Mouse (Mus musculus) heart, embryonic 11.5 days (tissue): Measurements from ENCODE around the gene Msantd1. TPM values are rescaled to one million over a fixed set of nuclear protein-coding genes. Genes with fewer than 3 reads are reported as not detected.

ENCODE experiments used
- ATAC-seq: fragments of 200-750 bp; cut with Nextera tagmentation; replicated peaks from 2 replicates; pipeline ENCODE4 v1.8.0; 2017; ENCODE audit warnings: moderate library complexity; ENCODE audit not compliant: insufficient number of reproducible peaks, low FRiP score, low TSS enrichment
- H3K27ac ChIP-seq: fragments of 300-500 bp; sonication (generic); 2 replicates; pipeline ENCODE4 v1.5.1; 2014; ENCODE audit warnings: mild to moderate bottlenecking, low read depth, low read length
- H3K27me3 ChIP-seq: fragments of 300-500 bp; sonication (generic); 2 replicates; pipeline ENCODE4 v1.6.1; 2014; ENCODE audit warnings: mild to moderate bottlenecking, low read length, mixed read lengths; ENCODE audit not compliant: control insufficient read depth, insufficient read depth
- H3K36me3 ChIP-seq: fragments of 300-500 bp; sonication (generic); 2 replicates; pipeline ENCODE4 v1.6.1; 2014; ENCODE audit warnings: mild to moderate bottlenecking, low read length, moderate library complexity, mixed read lengths; ENCODE audit not compliant: control insufficient read depth, insufficient read depth
- H3K4me1 ChIP-seq: fragments of 300-500 bp; sonication (generic); 2 replicates; pipeline ENCODE4 v1.6.1; 2014; ENCODE audit warnings: low read length; ENCODE audit not compliant: control insufficient read depth, insufficient read depth
- H3K4me2 ChIP-seq: fragments of 300-500 bp; sonication (generic); 2 replicates; pipeline ENCODE4 v1.6.1; 2014; ENCODE audit warnings: mild to moderate bottlenecking, moderate library complexity
- H3K4me3 ChIP-seq: fragments of 300-500 bp; sonication (generic); 2 replicates; pipeline ENCODE4 v1.5.1; 2014; ENCODE audit warnings: low read depth, low read length
- H3K9ac ChIP-seq: fragments of 300-500 bp; sonication (generic); 2 replicates; pipeline ENCODE4 v1.6.1; 2014; ENCODE audit warnings: mild to moderate bottlenecking, low read depth, low read length, moderate library complexity
- H3K9me3 ChIP-seq: fragments of 300-500 bp; sonication (generic); replicated peaks from 2 replicates; pipeline ENCODE4 v1.6.1; 2016; ENCODE audit warnings: low read length; ENCODE audit not compliant: control insufficient read depth
- WGBS: fragments of 180-500 bp; shearing (Covaris S2); extraction: QIAGEN DNeasy Blood & Tissue Kit; methylation state at CpG from one replicate; pipeline ENCODE4 v1.1.7; 2014; ENCODE audit not compliant: insufficient replicate concordance; 5-methylcytosine and 5-hydroxymethylcytosine counted together
- polyA plus RNA-seq: library from polyadenylated mRNA; unstranded; fragments of >200 nt; fragmentation: Nextera tagmentation; extraction: Ambion mirVana; gene quantifications from 2 replicates; pipeline ENCODE4 v1.2.1, GENCODE M21; 2014

Gene Msantd1
- polyA plus RNA-seq, 1 experiment from 2014 or later = 0.97 TPM

DNA sequence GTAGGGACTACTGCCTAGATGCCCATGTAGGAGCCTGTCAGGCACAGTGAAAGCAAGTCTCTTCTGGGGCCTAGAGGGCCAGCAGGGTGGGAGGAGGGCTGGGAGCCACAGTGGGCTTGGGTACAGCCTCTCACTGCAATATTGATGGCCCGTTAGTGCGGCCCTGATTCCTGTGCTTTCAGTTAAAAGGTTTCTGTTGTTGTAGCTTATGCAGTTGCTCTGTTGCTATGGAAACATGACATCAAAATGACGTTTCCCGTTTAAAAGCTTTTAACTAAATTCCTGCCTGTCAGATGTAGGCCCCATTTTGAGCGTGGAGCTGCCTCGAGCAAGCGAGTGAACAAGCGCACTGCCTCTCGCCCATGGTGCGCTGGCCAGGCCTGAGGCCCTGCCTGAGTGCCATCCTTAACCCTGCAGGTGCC lies 9.4 kb downstream of the Msantd1 start:
- H3K9me3 ChIP-seq = no peaks in the 10 kb centered on the region
- ATAC-seq = no peak
- no peaks in the 10 kb centered on the region for H3K27me3 ChIP-seq
- H3K4me1 ChIP-seq = peaks cover 13% of the 10 kb centered on the region
- H3K9ac ChIP-seq = no peak overlapping the region
- no peaks in the 10 kb centered on the region for H3K36me3 ChIP-seq
- H3K27ac ChIP-seq = no peak overlapping the region
- H3K4me3 ChIP-seq = no peak overlapping the region
- WGBS = 75% methylated on average over 10 of the region's 10 CpGs
- no peak overlapping the region for H3K4me2 ChIP-seq

DNA sequence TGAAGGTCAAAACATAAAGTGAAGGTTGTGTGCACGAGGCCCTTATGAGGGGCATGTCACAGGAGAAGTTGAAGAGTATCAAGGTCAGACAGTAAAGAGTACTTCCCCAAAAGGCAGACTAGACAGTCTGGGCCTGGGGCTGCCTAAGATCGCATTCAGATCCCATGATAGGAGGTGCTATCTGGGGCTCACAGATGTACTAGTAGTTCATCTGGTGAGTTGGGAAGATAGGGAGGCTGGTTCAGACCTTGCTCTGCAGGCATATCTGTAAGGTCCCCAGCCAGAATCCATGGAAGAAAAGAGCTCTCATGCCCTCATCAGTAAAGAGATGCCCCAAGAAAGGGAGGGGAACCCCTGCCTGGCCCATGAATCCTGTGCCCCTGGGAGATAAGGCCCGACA lies 11.0 kb downstream of the Msantd1 start:
- H3K4me2 ChIP-seq = no peak overlapping the region
- no peaks in the 10 kb centered on the region for H3K9me3 ChIP-seq
- ATAC-seq = no peak
- H3K27ac ChIP-seq = no peak overlapping the region
- no peak overlapping the region for H3K9ac ChIP-seq
- peaks cover 7% of the 10 kb centered on the region; the same call in 1 of the 2 replicates for H3K36me3 ChIP-seq
- H3K4me1 ChIP-seq = peaks cover 13% of the 10 kb centered on the region
- WGBS = 72% methylated on average over 3 of the region's 3 CpGs
- H3K27me3 ChIP-seq = no peaks in the 10 kb centered on the region
- no peak overlapping the region for H3K4me3 ChIP-seq

DNA sequence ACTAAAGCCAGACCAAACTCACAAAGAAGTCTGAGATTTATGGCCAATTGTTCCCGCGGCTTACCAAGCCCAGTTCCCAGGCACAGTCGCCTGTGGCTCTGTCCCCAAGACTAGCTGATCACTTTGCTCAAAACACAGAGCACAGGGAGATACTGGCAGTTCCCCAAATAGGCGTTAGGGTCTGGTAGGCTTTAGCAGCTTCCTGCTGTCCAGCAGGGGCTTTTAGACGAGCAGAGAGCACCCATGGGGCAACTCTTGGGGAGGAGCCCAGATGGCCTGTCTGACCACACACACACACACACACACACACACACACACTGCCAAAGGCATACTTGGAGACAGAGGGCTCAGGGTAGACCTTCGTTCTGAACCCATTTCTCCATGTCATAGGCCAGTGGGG lies 14.7 kb downstream of the Msantd1 start:
- H3K4me3 ChIP-seq = no peak overlapping the region
- no peak for ATAC-seq
- WGBS = 76% methylated on average over 6 of the region's 6 CpGs
- H3K9ac ChIP-seq = no peak overlapping the region
- H3K27ac ChIP-seq = no peak overlapping the region
- H3K4me1 ChIP-seq = 0 out of 2 replicates have a peak, but pooled peaks cover 3% of the 10 kb centered on the region
- H3K4me2 ChIP-seq = no peak overlapping the region
- no peaks in the 10 kb centered on the region for H3K27me3 ChIP-seq
- H3K36me3 ChIP-seq = peaks cover 7% of the 10 kb centered on the region; the same call in 1 of the 2 replicates
- H3K9me3 ChIP-seq = no peaks in the 10 kb centered on the region

DNA sequence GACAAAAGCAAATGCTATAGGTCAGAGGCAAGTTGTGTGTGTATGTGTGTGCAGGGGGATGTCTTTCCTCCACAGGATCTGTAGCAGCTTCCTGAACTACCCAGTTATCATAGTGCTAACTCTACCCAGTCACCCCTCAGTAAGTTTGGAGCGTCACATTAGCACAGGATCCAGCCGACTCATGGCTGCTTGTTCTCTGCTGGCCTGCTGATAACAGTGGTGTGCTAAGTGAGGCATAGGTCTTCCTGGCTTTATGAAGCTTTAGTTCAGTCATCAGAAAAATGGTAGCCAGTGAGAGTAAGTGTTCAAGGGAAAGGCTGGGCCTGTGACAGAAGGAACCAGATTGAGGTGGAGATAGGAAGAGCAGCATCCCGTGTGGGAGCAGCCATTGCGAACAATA lies 16.1 kb downstream of the Msantd1 start:
- H3K4me3 ChIP-seq = no peak overlapping the region
- no peak overlapping the region for H3K9ac ChIP-seq
- H3K9me3 ChIP-seq = no peaks in the 10 kb centered on the region
- H3K27me3 ChIP-seq = no peaks in the 10 kb centered on the region
- no peak overlapping the region for H3K27ac ChIP-seq
- H3K36me3 ChIP-seq = peaks cover 7% of the 10 kb centered on the region; the same call in 1 of the 2 replicates
- WGBS = 68% methylated on average over 4 of the region's 4 CpGs
- ATAC-seq = 0 out of 2 replicates have a peak, but pooled peaks have one; percentile 25
- H3K4me2 ChIP-seq = no peak overlapping the region
- H3K4me1 ChIP-seq = no peaks in the 10 kb centered on the region

DNA sequence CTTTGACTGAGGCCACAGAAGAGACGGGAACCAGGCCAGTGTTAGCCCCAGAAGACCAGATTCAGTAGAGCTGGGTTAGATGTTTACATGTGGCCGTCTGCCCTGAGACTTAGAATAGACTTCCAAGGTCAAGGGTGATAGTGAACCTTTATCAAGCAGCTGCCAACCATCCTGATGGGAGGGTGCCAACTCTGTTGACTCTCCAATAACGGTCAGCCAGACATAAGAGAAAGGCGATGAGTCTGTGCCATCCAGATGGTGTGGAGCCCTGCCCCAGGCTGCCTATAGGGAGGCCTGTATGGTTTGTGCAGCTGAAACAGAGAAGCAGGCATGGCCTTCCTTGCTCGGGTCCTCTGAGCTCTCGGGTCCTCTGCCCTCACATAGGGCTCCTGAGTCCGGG lies 16.7 kb downstream of the Msantd1 start:
- no peak overlapping the region for H3K4me3 ChIP-seq
- ATAC-seq = no peak
- H3K27ac ChIP-seq = no peak overlapping the region
- 85% methylated on average over 7 of the region's 7 CpGs for WGBS
- no peaks in the 10 kb centered on the region for H3K9me3 ChIP-seq
- H3K4me1 ChIP-seq = no peaks in the 10 kb centered on the region
- H3K4me2 ChIP-seq = no peak overlapping the region
- peaks cover 7% of the 10 kb centered on the region; the same call in 1 of the 2 replicates for H3K36me3 ChIP-seq
- H3K9ac ChIP-seq = no peak overlapping the region
- no peaks in the 10 kb centered on the region for H3K27me3 ChIP-seq

DNA sequence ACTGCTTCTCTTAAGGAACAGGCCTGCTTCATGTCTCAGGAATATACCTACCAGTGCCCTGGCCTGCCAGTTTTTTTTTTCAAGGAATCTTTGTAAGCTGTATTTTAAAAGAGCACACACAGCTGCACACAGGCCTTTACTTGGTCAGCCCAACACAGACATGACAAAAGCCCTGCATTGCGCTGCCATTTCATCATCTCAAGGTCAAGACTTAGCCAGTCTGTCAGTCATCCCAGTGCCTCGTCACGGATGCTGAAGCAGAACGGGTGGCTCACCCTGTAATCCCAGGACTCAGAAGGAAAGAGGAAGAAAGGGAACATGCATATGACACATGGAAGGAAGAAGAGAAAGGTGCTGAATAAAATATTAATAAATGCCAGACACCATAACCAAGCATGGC lies 19.8 kb downstream of the Msantd1 start:
- H3K27me3 ChIP-seq = no peaks in the 10 kb centered on the region
- no peaks in the 10 kb centered on the region for H3K9me3 ChIP-seq
- peaks cover 16% of the 10 kb centered on the region for H3K4me1 ChIP-seq
- no peak overlapping the region for H3K4me3 ChIP-seq
- no peak overlapping the region for H3K9ac ChIP-seq
- 84% methylated on average over 4 of the region's 4 CpGs for WGBS
- no peak for ATAC-seq
- no peak overlapping the region for H3K4me2 ChIP-seq
- peaks cover 7% of the 10 kb centered on the region; the same call in 1 of the 2 replicates for H3K36me3 ChIP-seq
- no peak overlapping the region for H3K27ac ChIP-seq

DNA sequence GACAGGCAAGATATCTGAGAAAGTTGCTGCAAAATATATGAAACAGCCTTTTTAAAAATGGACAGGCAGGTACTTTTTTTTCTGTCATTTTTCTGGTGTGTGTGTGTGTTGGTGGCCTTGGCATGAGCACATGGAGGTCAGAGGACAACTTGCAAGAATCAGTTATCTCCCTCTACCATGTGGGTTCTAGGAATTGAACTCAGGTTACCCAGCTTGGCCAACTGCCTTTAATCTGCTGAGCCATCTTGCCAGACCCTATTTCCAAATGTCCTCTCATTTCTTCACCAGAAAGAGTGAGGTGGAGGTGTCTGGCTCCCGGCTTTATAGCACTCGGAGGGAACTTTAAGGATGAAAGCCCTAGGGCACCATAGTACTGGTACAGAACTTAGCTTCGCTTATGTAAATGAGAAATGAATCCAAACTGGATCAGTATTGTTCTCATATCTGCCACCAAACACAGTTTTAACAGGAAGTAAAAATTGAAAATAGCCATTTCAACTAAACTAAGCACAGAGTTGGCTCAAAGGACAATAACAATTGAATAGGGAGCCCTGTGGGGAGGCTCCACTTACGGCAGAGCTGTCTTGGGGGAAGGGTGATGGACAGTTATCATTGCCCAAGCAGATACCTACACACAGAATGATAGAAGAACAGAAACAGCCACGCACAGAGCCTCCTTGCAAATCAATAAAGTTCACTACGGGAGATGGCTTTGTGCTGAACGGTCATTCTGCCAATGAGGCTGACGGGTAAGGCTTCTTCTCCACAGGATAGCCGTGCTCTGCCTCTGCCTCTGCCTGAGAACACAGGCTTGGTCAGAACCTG lies 22.6 kb downstream of the Msantd1 start:
- WGBS = 77% methylated on average over 9 of the region's 9 CpGs
- Histone ChIP-seq H3K36me3 (no peaks in the 10 kb centered on the region), H3K9me3 (no peaks in the 10 kb centered on the region), H3K27ac (no peak overlapping the region), H3K4me3 (no peak overlapping the region), H3K27me3 (no peaks in the 10 kb centered on the region), H3K4me2 (no peak overlapping the region), H3K4me1 (peaks cover 16% of the 10 kb centered on the region), H3K9ac (no peak overlapping the region)
- no peak for ATAC-seq

DNA sequence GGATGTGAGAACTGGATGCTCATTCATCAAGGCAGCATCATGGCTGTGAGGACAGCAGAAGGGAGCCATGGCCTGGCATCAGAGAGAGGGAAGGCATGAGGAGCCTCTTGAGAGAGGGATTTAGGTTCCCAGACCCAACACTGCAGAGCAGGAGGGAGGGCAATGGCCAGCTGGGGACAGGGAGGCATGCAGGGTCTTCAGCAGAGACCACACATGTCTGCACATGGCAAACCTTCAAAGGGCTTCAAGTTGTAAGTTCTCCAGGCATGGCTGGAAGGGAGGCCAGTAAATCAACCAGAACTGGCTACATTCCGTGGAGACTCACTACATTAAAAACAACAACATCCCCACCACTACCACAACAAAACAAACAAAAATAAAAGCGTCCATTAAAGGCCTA lies 23.3 kb downstream of the Msantd1 start:
- peaks cover 16% of the 10 kb centered on the region for H3K4me1 ChIP-seq
- H3K9ac ChIP-seq = no peak overlapping the region
- 77% methylated on average over 2 of the region's 2 CpGs for WGBS
- no peak overlapping the region for H3K4me3 ChIP-seq
- no peak overlapping the region for H3K4me2 ChIP-seq
- ATAC-seq = no peak
- H3K27me3 ChIP-seq = no peaks in the 10 kb centered on the region
- no peak overlapping the region for H3K27ac ChIP-seq
- H3K36me3 ChIP-seq = no peaks in the 10 kb centered on the region
- H3K9me3 ChIP-seq = no peaks in the 10 kb centered on the region
